Mouse (Mus musculus) cerebellum, postnatal 10 days (tissue): ENCODE measurements around the gene Il1f5.

Source experiments
- DNase-seq, 2 experiments: peaks; one replicate each; pipeline ENCODE4 v3.0.0; 2021; ENCODE audit warnings: mixed read lengths in 2 of 2

Gene Il1f5

GRCm38 (mm10) chr2:24276654-24277053, at the start of gene Il1f5:
Gene Il1f5 (plus strand): TSS chr2:24276954.
- no peak for DNase-seq

DNA sequence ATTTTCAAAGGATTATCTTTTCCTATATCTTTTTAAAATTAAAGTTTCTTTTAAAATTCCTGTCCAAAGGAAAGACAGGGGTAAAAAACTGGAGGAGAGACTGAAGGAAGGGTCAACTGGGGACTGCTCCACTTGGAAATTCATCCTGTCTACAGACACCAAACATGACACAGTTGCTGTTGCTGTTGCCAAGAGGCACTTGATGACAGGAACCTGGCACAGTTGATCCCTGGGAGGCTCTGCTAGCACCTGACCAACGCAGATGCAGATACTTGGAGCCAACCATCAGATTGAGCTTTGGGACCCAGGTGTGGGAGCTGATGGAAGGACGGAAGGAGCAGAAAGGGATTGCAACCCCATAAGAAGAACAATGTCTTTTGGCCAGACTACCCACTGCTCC, 49.6 kb upstream of the Il1f5 start:
- peak; percentile 3 to 5 for DNase-seq

GRCm38 (mm10) chr2:24267503-24267902, 9.3 kb upstream of the Il1f5 start:
- DNase-seq, result no peak

DNA sequence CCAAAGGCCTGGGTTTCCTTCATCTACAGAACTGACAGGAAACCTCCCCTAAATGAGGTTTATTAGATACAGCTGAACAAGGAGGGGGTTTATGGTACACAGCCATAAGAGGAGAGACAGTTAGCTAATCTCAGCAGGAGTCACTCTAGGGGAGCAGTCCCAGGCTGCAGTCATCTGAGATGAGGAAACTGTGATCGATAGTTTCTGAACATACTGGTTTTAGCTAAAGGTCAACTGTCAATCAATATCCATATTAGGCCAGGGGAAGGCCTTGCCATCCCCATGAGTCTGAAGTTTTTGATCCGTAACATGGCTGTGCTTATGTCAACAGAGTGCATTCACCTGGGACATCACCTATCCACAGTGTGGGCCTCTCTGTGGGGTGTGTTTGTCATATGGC, 3.1 kb upstream of the Il1f5 start:
- DNase-seq, result no peak

DNA sequence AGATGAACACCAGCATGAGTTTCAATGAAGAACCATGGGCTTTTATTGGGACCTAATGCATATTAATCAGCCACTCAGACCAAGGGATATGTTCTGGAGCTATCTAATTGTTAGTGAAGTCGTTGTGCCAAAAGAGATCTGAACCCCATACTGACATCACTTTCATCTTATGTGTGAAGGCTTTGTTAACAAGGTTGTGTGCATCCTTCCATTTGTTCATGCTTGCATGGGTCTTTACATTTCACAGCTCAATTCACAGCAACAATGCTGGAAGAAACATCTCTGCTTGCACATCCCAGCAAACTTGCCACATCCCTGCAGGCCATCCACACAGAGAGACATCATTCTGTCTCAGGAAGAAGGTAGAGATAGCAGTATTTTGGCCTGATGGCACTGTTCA, 1.6 kb upstream of the Il1f5 start:
- DNase-seq, result no peak

DNA sequence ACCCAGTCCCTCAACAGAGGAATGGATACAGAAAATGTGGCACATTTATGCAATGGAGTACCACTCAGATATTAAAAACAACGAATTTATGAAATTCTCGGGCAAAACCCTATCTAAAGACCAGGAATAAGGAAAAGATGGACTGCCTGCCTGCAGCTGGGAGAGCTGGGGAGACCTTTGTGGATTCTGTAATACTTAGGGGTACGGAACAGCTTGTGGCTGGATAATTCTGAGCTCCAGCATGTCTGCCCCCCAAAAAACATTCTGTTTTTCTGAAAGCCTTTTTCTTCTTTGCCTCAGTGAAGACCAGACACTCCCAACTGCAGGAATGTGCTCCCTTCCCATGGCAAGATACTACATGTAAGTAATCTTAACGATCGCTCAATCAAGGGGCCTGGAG, 14.1 kb downstream of the Il1f5 start, which contains the start of gene Il1f10:
TSS of gene Il1f10 (plus strand) at position 301 of the 400 bp plus-strand sequence.
- DNase-seq, result no peak

GRCm38 (mm10) chr2:24294616-24295015, 17.9 kb downstream of the Il1f5 start:
- no peak for DNase-seq

GRCm38 (mm10) chr2:24296837-24297236, 20.1 kb downstream of the Il1f5 start:
- DNase-seq, result peak; percentile 69 to 78

GRCm38 (mm10) chr2:24311302-24312001, 34.7 kb downstream of the Il1f5 start:
- DNase-seq, result no peak

- no peak for DNase-seq
Observed at GRCm38 (mm10) chr2:24316919-24317318, 40.2 kb downstream of the Il1f5 start.

GRCm38 (mm10) chr2:24317919-24318598, 41.3 kb downstream of the Il1f5 start:
- no peak for DNase-seq
